Mouse (Mus musculus) ES-Bruce4 (cell line): ENCODE measurements at regions not wholly inside any gene's neighbourhood (a gene's known extent, or its start where the extent isn't known, plus 50 kb on each side); places are given as distances from the start of the nearest gene placed in this dataset.

Source experiments
- H3K27ac ChIP-seq: 2 replicates; pipeline ENCODE4 v1.5.1; 2012; ENCODE audit warnings: low read length, inconsistent platforms; ENCODE audit not compliant: insufficient read depth
- H3K27me3 ChIP-seq: 2 replicates; pipeline ENCODE4 v1.6.1; 2012; ENCODE audit warnings: mild to moderate bottlenecking, low read length, inconsistent platforms; ENCODE audit not compliant: control insufficient read depth, poor library complexity, insufficient read depth, severe bottlenecking
- H3K36me3 ChIP-seq: 2 replicates; pipeline ENCODE4 v1.6.1; 2012; ENCODE audit warnings: inconsistent platforms, mild to moderate bottlenecking, low read length, moderate library complexity; ENCODE audit not compliant: control insufficient read depth, poor library complexity, insufficient read depth, severe bottlenecking
- H3K4me1 ChIP-seq: one replicate; pipeline ENCODE4 v1.8.1; 2011; ENCODE audit warnings: low read length; ENCODE audit not compliant: control insufficient read depth, insufficient read depth
- H3K4me3 ChIP-seq: 2 replicates; pipeline ENCODE4 v1.5.1; 2011; ENCODE audit warnings: low read depth, mild to moderate bottlenecking, low read length
- H3K9ac ChIP-seq: 2 replicates; pipeline ENCODE4 v1.6.1; 2012; ENCODE audit warnings: low read depth, mild to moderate bottlenecking, inconsistent platforms; ENCODE audit not compliant: poor library complexity, severe bottlenecking
- H3K9me3 ChIP-seq: replicated peaks from 2 replicates; pipeline ENCODE4 v1.6.1; 2012; ENCODE audit warnings: mild to moderate bottlenecking, low read length, inconsistent platforms; ENCODE audit not compliant: control insufficient read depth, poor library complexity, insufficient read depth, severe bottlenecking
- CTCF ChIP-seq: IDR thresholded peaks from one replicate; pipeline ENCODE4 v1.8.1; 2011; ENCODE audit warnings: low read depth, low read length
- EP300 ChIP-seq: IDR thresholded peaks from 2 replicates; pipeline ENCODE4 v1.6.1; 2011; ENCODE audit warnings: low read depth, low read length; ENCODE audit not compliant: insufficient read depth
- POLR2A ChIP-seq: IDR thresholded peaks from one replicate; pipeline ENCODE4 v1.8.1; 2011; ENCODE audit warnings: low read length; ENCODE audit not compliant: insufficient read depth

DNA sequence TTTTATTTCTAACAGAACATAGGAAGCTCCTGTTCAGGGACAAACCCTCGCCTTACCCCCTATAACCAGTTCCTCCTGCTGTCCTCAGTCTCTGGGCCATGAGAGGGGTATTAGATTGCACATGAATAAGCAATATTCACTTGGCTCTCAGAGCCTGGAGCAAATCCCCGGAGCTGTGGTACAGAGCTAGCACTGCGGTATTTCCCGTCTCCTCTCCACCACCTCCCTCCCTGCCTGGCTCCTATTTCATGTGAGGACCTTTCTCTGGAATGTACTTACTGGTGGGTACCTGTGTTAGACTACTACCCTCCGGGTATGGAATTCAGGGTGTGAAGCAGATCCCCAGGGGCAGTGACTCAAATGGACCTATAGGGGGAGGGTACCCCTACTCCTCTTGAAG lies 206.9 kb upstream of the Cadm1 start:
- H3K4me3 ChIP-seq, result no peak overlapping the region
- TF ChIP-seq POLR2A, result no peak
- H3K27ac ChIP-seq, result no peak overlapping the region
- H3K4me1 ChIP-seq, result no peaks in the 10 kb centered on the region
- H3K27me3 ChIP-seq, result no peaks in the 10 kb centered on the region
- H3K9me3 ChIP-seq, result no peaks in the 10 kb centered on the region
- H3K9ac ChIP-seq, result no peak overlapping the region
- H3K36me3 ChIP-seq, result no peaks in the 10 kb centered on the region

DNA sequence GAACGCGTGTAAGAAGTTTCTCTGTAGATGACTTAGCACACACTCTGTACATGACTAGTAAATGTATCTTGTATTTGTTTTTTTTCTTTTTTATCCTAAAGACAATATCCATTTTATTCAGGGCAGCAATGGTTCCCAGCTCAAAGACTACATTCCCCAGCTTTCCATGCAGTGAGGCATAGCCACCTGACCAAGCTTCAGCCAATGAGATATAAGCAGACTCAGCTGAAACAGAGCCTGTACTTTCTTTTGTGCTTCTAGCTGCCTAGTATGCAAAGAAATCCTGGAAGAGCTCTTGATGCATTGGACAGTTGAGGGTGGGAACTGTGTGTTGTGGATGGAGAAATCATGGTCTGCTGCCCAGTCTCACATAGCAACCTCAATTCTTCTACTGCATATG lies 202.4 kb upstream of the Cadm1 start:
- H3K27me3 ChIP-seq, result no peaks in the 10 kb centered on the region
- TF ChIP-seq CTCF, result no peak
- no peak for TF ChIP-seq POLR2A
- no peak for TF ChIP-seq EP300

DNA sequence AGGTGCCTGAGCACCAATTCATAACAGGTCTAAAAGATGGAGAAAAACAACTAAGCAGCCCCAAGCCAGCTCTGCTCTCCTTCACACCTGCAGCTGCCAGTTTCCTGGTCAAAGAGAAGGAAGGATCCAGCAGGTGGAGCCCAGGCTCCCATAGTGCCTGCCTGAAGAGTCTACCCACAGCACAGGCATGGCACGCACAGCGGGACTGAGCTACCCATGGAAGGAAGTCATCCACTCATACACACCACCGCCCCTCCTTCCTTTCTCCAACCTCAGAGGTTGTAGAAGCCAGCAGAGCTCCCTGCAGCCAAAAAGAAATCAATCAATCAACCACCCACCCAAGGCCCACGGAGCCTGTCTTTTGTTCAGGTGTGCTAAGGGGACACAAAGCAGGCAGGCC lies 197.0 kb upstream of the Cadm1 start:
- H3K9ac ChIP-seq, result no peak overlapping the region
- H3K27me3 ChIP-seq, result no peaks in the 10 kb centered on the region
- H3K4me1 ChIP-seq, result no peaks in the 10 kb centered on the region
- no peaks in the 10 kb centered on the region for H3K9me3 ChIP-seq
- TF ChIP-seq POLR2A, result no peak
- TF ChIP-seq CTCF, result peak; percentile 11
- H3K36me3 ChIP-seq, result no peaks in the 10 kb centered on the region
- no peak overlapping the region for H3K27ac ChIP-seq
- H3K4me3 ChIP-seq, result no peak overlapping the region

More for the DNA sequence above, 202.4 kb upstream of the Cadm1 start:
- no peak overlapping the region for H3K4me3 ChIP-seq
- no peaks in the 10 kb centered on the region for H3K9me3 ChIP-seq
- H3K4me1 ChIP-seq, result no peaks in the 10 kb centered on the region
- H3K9ac ChIP-seq, result no peak overlapping the region
- H3K27ac ChIP-seq, result no peak overlapping the region
- no peaks in the 10 kb centered on the region for H3K36me3 ChIP-seq

DNA sequence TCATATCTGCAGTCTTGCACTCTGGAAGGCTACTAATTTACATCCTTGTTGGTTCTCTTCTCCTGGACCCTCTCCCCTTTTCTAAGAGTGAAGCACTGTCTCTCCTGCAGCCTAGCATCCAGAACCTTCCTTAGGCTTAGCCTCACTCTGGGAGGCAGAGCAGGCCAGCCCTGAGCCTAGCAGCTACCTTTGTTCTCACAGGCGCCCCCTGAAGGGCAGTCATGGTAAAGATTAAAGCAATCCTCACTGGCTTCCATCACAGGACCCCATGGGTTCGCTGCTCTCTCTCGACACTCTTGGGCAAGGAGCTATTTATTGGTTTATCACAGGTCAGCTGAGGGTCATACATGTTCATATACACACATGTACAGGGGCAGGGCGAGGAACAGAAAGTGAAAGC lies 191.8 kb upstream of the Cadm1 start:
- H3K9me3 ChIP-seq, result no peaks in the 10 kb centered on the region
- H3K36me3 ChIP-seq, result no peaks in the 10 kb centered on the region
- H3K9ac ChIP-seq, result no peak overlapping the region
- H3K4me3 ChIP-seq, result no peak overlapping the region
- TF ChIP-seq CTCF (peak; percentile 53), EP300 (no peak)
- no peak overlapping the region for H3K27ac ChIP-seq
- H3K27me3 ChIP-seq, result no peaks in the 10 kb centered on the region
- H3K4me1 ChIP-seq, result no peaks in the 10 kb centered on the region

DNA sequence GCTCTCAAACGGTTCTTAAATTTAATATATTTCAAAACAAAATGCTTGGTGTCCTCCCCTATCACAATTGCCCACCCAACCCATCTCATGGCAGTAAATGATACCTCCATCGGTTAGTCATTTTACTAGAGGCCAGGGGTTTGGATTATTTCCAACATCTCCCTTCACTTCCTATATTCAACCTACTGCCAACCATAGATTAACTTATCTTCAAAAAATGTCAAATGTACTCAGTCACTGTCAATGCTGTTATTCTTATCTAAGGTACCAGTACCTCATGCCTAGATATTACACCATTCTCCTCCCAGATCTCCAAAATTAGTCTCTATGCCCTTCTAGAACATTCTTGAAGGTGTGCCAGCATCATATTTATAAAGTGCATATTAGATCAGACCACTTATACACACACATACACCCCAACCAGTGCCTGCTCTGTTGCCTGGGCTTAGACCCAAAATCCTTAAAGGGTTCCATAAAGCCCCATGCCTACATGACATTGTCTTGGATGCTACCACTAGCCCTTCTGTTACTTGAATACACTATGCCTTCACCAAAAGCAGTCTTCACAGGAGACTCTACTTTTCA lies 183.4 kb upstream of the Cadm1 start:
- Histone ChIP-seq H3K4me1 (no peaks in the 10 kb centered on the region), H3K4me3 (no peak overlapping the region), H3K9ac (no peak overlapping the region), H3K27ac (no peak overlapping the region), H3K27me3 (no peaks in the 10 kb centered on the region), H3K36me3 (no peaks in the 10 kb centered on the region), H3K9me3 (no peaks in the 10 kb centered on the region)
- TF ChIP-seq POLR2A, result no peak
- no peak for TF ChIP-seq EP300
- no peak for TF ChIP-seq CTCF

DNA sequence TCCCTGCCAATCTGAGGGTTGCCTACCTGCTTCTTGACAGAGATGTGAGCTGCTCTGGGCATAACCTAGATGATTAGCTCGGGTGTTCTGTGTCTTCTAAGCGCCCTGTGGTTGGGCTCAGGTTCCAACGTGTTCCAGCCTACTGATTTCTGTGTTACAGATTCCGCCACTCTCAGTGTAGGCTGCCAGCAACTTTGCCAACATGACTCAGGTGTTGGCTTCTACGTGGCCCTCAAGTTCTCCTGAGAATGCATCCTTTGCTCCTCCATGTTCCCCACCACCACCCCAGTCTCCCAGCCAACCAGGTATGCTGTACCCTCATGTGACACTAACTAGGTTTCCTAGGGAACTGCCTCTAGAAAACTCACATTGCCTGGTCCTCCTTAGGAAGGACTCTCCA lies 179.7 kb upstream of the Cadm1 start:
- TF ChIP-seq POLR2A, result no peak
- TF ChIP-seq CTCF, result no peak
- no peak for TF ChIP-seq EP300
- Histone ChIP-seq H3K4me1 (no peaks in the 10 kb centered on the region), H3K27ac (no peak overlapping the region), H3K36me3 (no peaks in the 10 kb centered on the region), H3K9me3 (no peaks in the 10 kb centered on the region), H3K4me3 (no peak overlapping the region), H3K9ac (no peak overlapping the region), H3K27me3 (no peaks in the 10 kb centered on the region)
